Mouse (Mus musculus): ENCODE data around the gene Chil4.
"Not testable (repeated sequence)": the region's sequence is repeated elsewhere in the genome, so short reads cannot be mapped to it uniquely, and the experiment has no call there.

The Chil4 gene

GRCm38 (mm10) chr3:106219407-106219806, at the start of gene Chil4:
TSS of gene Chil4 (minus strand) at chr3:106219507.
- no peak for DNase-seq (ENCODE audit: low read depth, low spot score)

DNA sequence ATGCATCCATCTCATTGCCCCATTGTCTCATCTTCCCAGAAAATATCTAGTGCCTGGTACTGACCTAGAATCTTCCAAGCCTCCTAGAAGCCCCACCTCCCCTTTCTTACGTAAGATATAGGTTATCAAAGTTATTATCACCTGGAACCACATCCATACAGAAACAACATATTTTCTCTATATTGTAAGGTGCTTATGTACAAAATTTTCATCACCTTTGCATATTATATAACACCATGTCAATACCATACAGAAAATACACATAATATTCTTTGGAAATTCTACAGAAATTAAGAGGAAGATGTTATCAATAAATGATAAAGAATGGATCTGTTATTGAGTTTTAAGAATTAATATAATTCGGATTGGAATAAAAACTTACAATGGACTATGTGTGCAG, 46.5 kb upstream of the Chil4 start:
- DNase-seq (ENCODE audit: low read depth, low spot score): no peak

DNA sequence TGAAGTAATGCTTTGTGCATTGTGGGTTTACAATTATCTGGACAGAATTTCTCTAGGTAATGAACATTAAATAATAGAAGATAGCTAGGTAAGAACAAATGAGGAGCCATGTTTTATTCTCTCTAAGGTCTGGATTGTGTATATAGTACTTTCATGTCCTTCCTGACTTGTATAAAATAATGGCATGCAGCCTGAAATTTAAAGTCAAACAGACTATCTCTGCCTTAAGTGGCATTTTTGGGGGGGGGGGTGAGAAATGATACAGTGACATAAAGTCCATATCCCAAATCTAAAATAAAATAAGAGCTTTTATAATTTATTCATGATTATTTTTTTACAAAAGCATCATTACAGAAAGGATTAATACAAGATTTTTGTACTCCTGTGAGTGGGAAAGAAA, 45.5 kb upstream of the Chil4 start:
- DNase-seq (ENCODE audit: low read depth, low spot score): no peak

GRCm38 (mm10) chr3:106257076-106257475, 37.8 kb upstream of the Chil4 start:
- not testable (repeated sequence) for DNase-seq (ENCODE audit: low read depth, low spot score)

DNA sequence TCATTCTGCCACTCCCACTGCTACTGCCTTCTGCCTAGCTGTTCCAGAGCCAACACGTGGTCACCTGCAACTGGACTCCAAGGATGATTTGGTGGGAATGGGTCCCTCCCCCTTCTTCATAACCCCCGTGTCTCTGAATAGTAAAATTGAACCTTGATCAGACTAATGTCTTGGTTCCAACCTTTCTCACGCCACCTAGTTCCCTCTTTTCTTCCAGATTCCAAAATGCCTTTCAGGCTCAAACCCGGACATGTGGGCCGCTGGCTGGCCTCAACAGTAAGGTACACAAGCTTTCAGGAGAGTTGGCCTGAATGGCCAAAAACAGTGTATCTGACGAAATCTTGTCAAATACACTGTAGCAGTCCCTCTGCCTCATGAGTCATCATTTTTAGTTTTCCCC, 33.4 kb upstream of the Chil4 start:
- DNase-seq (ENCODE audit: low read depth, low spot score): no peak

- DNase-seq (ENCODE audit: low read depth, low spot score): not testable (repeated sequence)
These were observed 31.6 kb upstream of the Chil4 start for GRCm38 (mm10) chr3:106250763-106251399.

- not testable (repeated sequence) for DNase-seq (ENCODE audit: low read depth, low spot score)
These were observed 28.1 kb upstream of the Chil4 start for GRCm38 (mm10) chr3:106247369-106247768.

DNA sequence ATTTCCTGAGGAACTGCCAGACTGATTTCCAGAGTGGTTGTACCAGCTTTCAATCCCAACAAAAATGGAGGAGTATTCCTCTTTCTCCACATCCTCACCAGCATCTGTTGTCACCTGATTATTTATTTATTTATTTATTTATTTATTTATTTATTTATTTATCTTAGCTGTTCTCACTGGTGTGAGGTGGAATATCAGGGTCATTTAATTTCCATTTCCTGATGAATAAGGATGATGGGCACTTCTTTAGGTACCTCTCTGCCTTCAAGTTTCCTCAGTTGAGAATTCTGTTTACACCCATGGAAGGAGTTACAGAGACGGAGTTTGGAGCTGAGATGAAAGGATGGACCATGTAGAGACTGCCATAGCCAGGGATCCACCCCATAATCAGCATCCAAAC, 20.9 kb upstream of the Chil4 start:
- DNase-seq (ENCODE audit: low read depth, low spot score): not testable (repeated sequence)

DNA sequence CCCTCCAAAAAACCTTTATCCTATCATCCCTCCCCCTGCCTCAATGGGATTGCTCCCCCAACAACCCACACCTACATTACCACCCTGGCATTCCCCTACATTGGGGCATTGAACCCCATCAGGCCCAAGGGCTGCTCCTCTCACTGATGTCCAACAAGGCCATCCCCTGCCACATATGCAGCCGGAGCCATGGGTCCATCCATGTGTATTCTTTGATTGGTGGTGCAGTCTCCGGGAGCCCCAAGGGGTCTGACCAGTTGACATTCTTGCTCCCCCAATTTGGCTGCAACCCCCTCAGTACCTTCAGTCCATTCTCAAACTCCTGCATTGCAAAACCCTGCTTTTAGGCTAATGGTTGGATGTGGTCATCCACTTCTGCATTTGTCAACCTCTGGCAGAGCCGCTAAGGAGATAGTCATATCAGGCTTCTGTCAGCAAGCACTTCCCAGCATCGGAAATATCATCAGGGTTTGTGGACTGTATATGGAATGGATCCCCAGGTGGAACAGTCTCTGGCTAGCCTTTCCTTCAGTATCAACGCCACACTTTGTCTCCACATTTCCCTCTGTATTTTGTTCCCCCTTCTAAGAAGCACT, 20.0 kb upstream of the Chil4 start:
- no peak for DNase-seq (ENCODE audit: low read depth, low spot score)

GRCm38 (mm10) chr3:106223391-106223790, 4.1 kb upstream of the Chil4 start:
- DNase-seq (ENCODE audit: low read depth, low spot score): not testable (repeated sequence)

DNA sequence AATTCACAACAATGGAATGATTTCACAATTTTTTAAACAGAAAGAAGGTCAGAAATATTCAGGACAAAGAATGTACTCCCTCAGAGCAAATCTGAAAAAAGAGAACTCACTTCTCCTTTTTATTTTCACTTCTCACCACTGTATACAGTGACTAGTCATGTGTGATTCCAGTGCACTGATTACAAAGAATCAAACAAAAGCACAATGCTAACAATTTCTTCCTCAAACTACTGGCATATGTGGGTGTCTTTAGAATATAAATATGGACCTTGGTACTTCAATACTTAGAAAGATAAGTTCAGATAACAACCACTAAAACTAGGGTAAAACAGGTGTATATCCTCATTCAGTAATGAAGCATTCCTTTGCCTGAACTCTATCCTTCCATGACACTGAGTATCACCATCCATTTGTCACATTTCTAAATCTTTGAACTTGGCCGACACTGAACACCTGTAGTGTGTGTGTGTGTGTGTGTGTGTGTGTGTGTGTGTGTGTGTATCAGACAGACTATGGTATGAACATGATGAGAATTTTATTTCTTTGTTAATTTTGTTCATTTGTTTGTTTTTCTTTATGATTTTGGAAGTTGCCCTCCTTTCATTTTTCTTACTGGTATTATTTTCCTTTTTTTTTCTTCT, 2.4 kb upstream of the Chil4 start:
- no peak for DNase-seq (ENCODE audit: low read depth, low spot score)

- not testable (repeated sequence) for DNase-seq (ENCODE audit: low read depth, low spot score)
These were observed 888 bp downstream of the Chil4 start for GRCm38 (mm10) chr3:106218284-106218954.

DNA sequence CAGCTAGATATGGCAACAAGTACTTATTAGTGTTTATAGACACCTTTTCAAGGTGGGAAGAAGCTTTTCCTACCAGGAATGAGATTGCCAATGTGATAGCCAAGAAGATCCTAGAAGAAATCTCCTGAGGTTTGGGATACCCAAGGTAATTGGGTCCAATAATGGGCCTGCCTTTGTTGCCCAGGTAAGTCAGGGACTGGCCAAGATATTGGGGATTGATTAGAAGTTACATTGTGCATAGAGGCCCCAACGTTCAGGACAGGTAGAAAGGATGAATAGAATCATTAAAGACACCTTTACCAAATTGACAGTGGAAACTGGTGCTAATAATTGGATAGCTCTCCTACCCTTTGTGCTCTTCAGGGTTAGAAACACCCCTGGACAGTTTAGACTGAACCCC, 21.3 kb downstream of the Chil4 start:
- DNase-seq (ENCODE audit: low read depth, low spot score): not testable (repeated sequence)

DNA sequence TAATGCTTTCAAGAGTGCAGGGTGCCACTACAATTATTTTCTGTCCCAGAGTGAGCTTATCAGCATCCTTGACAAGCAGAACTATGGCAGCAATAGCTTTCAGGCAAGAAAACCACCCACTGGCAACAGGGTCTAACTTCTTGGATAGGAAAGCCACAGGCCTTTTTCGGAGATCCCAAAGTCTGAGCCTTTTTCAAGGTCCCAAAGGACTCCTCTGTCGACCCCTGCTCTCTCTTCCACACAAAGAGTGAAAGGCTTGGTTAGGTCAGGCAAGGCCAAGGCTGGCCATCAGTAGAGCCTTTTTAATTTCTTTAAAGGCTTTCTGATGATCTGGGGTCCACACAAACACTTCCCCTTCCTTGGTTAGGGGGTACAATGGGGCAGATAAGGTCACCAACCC, 22.1 kb downstream of the Chil4 start:
- not testable (repeated sequence) for DNase-seq (ENCODE audit: low read depth, low spot score)

GRCm38 (mm10) chr3:106196276-106196675, 23.0 kb downstream of the Chil4 start:
- DNase-seq (ENCODE audit: low read depth, low spot score): no peak

GRCm38 (mm10) chr3:106195486-106195885, 23.8 kb downstream of the Chil4 start:
- DNase-seq (ENCODE audit: low read depth, low spot score): no peak

GRCm38 (mm10) chr3:106187991-106188390, 31.3 kb downstream of the Chil4 start:
- DNase-seq (ENCODE audit: low read depth, low spot score): no peak

- no peak for DNase-seq (ENCODE audit: low read depth, low spot score)
These were observed 41.7 kb downstream of the Chil4 start for GRCm38 (mm10) chr3:106177509-106178189.

GRCm38 (mm10) chr3:106174971-106175370, 44.3 kb downstream of the Chil4 start:
- not testable (repeated sequence) for DNase-seq (ENCODE audit: low read depth, low spot score)

DNA sequence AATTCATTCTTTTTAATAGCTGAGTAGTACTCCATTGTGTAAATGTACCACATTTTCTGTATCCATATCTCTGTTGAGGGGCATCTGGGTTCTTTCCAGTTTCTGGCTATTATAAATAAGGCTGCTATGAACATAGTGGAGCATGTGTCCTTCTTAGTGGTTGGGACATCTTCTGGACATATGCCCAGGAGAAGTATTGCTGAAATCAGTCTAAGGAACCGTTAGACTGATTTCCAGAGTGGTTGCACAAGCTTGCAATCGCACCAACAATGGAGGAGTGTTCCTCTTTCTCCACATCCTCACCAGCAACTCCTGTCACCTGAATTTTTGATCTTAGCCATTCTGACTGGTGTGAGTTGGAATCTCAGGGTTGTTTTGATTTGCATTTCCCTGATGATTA, 46.8 kb downstream of the Chil4 start:
- not testable (repeated sequence) for DNase-seq (ENCODE audit: low read depth, low spot score)

DNA sequence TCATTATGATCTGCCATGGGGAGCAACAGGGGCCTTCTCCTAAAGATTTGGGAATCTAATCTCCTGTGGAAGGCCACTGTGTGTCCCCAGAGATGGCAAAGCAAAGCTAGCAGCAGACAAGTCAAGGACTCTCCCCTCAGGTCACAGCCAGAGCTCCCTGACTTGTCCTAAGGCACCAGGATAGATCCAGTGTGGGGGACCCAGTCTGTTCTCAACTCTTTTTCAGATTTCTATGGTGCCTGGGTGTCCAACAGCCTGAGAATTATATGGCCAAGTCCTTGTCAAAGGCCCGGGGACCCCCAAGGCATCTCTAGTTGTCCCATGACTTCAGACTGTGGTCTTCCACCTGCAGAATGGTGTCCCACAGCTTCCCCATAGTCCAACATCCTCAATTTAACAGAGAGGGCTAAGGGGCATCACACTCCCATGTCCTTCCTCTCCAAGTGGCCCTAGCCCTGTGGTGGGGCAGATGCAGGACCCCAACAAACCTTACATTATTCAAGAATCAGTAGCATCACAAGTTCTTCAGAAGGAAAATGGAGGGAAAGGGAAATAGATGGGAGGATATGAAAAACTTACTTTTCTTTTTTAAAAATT, 48.1 kb downstream of the Chil4 start:
- no peak for DNase-seq (ENCODE audit: low read depth, low spot score)

All from forelimb bud, embryonic 11.5 days (tissue).